Mouse (Mus musculus) heart, embryonic 10.5 days (tissue): ENCODE measurements around the gene Ap1m2. TPM values are rescaled to one million over a fixed set of nuclear protein-coding genes. Genes with fewer than 3 reads are reported as not detected.

Experiments used
- DNase-seq: peaks from one replicate; pipeline ENCODE4 v3.0.0-alpha.2; 2017; ENCODE audit warnings: low spot score
- H3K27ac ChIP-seq: fragments of 300-500 bp; sonication (generic); 2 replicates; pipeline ENCODE4 v1.5.1; 2016; ENCODE audit warnings: mild to moderate bottlenecking
- H3K27me3 ChIP-seq: fragments of 300-500 bp; sonication (generic); 2 replicates; pipeline ENCODE4 v1.6.1; 2016; ENCODE audit warnings: mild to moderate bottlenecking; ENCODE audit not compliant: poor library complexity, insufficient read depth, severe bottlenecking
- H3K36me3 ChIP-seq: fragments of 300-500 bp; sonication (generic); 2 replicates; pipeline ENCODE4 v1.6.1; 2016; ENCODE audit warnings: mild to moderate bottlenecking, moderate library complexity
- H3K4me1 ChIP-seq: fragments of 300-500 bp; sonication (generic); 2 replicates; pipeline ENCODE4 v1.6.1; 2016; ENCODE audit warnings: mild to moderate bottlenecking
- H3K4me3 ChIP-seq: fragments of 300-500 bp; sonication (generic); 2 replicates; pipeline ENCODE4 v1.5.1; 2016; ENCODE audit warnings: mild to moderate bottlenecking, moderate library complexity
- H3K9me3 ChIP-seq: fragments of 300-500 bp; sonication (generic); 2 replicates; pipeline ENCODE4 v1.6.1; 2016; ENCODE audit warnings: mild to moderate bottlenecking, moderate library complexity
- WGBS: fragments of 180-500 bp; shearing (Covaris S2); methylation state at CpG from one replicate; pipeline ENCODE4 v1.1.7; 2016; 5-methylcytosine and 5-hydroxymethylcytosine counted together
- polyA plus RNA-seq: library from polyadenylated mRNA; unstranded; fragments of >200 nt; fragmentation: Nextera tagmentation; extraction: Ambion mirVana; gene quantifications from 2 replicates; pipeline ENCODE4 v1.2.1, GENCODE M21; 2016

Ap1m2 gene
- polyA plus RNA-seq, 1 experiment from 2014 or later: 6.1 TPM

- H3K27ac ChIP-seq: peak overlapping the region; percentile 93
- no peaks in the 10 kb centered on the region for H3K9me3 ChIP-seq
- 5% methylated on average over 6 of the region's 6 CpGs for WGBS
- no peak for DNase-seq
- H3K4me3 ChIP-seq: peak overlapping the region; percentile 90
- 0 out of 2 replicates have a peak, but pooled peaks cover 13% of the 10 kb centered on the region for H3K36me3 ChIP-seq
- peaks cover 29% of the 10 kb centered on the region for H3K4me1 ChIP-seq
- no peaks in the 10 kb centered on the region for H3K27me3 ChIP-seq
Measured at GRCm38 (mm10) chr9:21321513-21321835, 9.3 kb upstream of the Ap1m2 start.

GRCm38 (mm10) chr9:21320619-21321512 lies 8.7 kb upstream of the Ap1m2 start, which contains the start of gene Slc44a2:
Gene Slc44a2, plus strand, starts transcription at chr9:21320698.
- under 1% methylated on average over 52 of the region's 52 CpGs for WGBS
- H3K4me3 ChIP-seq: peak within 1 kb of the TSS; percentile 90
- H3K36me3 ChIP-seq: 0 out of 2 replicates have a peak, but pooled peaks cover 11% of the 10 kb centered on the region
- H3K27ac ChIP-seq: peak within 1 kb of the TSS; percentile 93
- peak; percentile 93 for DNase-seq
- peaks cover 27% of the 10 kb centered on the region for H3K4me1 ChIP-seq
- H3K27me3 ChIP-seq: no peaks in the 10 kb centered on the region
- H3K9me3 ChIP-seq: no peaks in the 10 kb centered on the region

- DNase-seq: no peak
- Histone ChIP-seq H3K27me3 (no peaks in the 10 kb centered on the region), H3K4me3 (peak overlapping the region; percentile 90), H3K9me3 (no peaks in the 10 kb centered on the region), H3K36me3 (0 out of 2 replicates have a peak, but pooled peaks cover 9% of the 10 kb centered on the region), H3K4me1 (peaks cover 25% of the 10 kb centered on the region), H3K27ac (peak overlapping the region; percentile 93; the same call in 1 of the 2 replicates)
- 27% methylated on average over 4 of the region's 4 CpGs for WGBS
Measured at GRCm38 (mm10) chr9:21320280-21320618, 8.1 kb upstream of the Ap1m2 start.

- no peaks in the 10 kb centered on the region for H3K9me3 ChIP-seq
- 91% methylated on average over 4 of the region's 4 CpGs for WGBS
- 0 out of 2 replicates have a peak, but pooled peaks cover 4% of the 10 kb centered on the region for H3K36me3 ChIP-seq
- H3K27me3 ChIP-seq: no peaks in the 10 kb centered on the region
- H3K4me1 ChIP-seq: peaks cover 27% of the 10 kb centered on the region
- DNase-seq: no peak
- no peak overlapping the region for H3K4me3 ChIP-seq
- H3K27ac ChIP-seq: no peak overlapping the region
Measured at GRCm38 (mm10) chr9:21319503-21319902, 7.4 kb upstream of the Ap1m2 start.

GRCm38 (mm10) chr9:21318792-21319191 lies 6.7 kb upstream of the Ap1m2 start:
- Histone ChIP-seq H3K9me3 (no peaks in the 10 kb centered on the region), H3K4me3 (no peak overlapping the region), H3K27me3 (no peaks in the 10 kb centered on the region), H3K27ac (no peak overlapping the region), H3K4me1 (peaks cover 27% of the 10 kb centered on the region), H3K36me3 (no peaks in the 10 kb centered on the region)
- WGBS: 88% methylated on average over 6 of the region's 6 CpGs
- no peak for DNase-seq

GRCm38 (mm10) chr9:21316696-21317095 lies 4.6 kb upstream of the Ap1m2 start:
- Histone ChIP-seq H3K4me1 (peaks cover 26% of the 10 kb centered on the region), H3K9me3 (no peaks in the 10 kb centered on the region), H3K4me3 (no peak overlapping the region), H3K27me3 (peaks cover 11% of the 10 kb centered on the region), H3K27ac (no peak overlapping the region), H3K36me3 (no peaks in the 10 kb centered on the region)
- DNase-seq: no peak
- WGBS: 76% methylated on average over 7 of the region's 7 CpGs

- Histone ChIP-seq H3K36me3 (no peaks in the 10 kb centered on the region), H3K27me3 (peaks cover 19% of the 10 kb centered on the region), H3K4me3 (no peak overlapping the region), H3K27ac (peak overlapping the region; percentile 25; the same call in 1 of the 2 replicates), H3K9me3 (no peaks in the 10 kb centered on the region), H3K4me1 (peaks cover 15% of the 10 kb centered on the region)
- no peak for DNase-seq
- 54% methylated on average over 5 of the region's 5 CpGs for WGBS
Measured at GRCm38 (mm10) chr9:21315421-21315820, 3.3 kb upstream of the Ap1m2 start.

GRCm38 (mm10) chr9:21314367-21315140 lies 2.4 kb upstream of the Ap1m2 start:
- Histone ChIP-seq H3K36me3 (no peaks in the 10 kb centered on the region), H3K27ac (peak overlapping the region; percentile 12; the same call in 1 of the 2 replicates), H3K27me3 (peaks cover 19% of the 10 kb centered on the region), H3K4me3 (no peak overlapping the region), H3K9me3 (no peaks in the 10 kb centered on the region), H3K4me1 (peaks cover 14% of the 10 kb centered on the region)
- 77% methylated on average over 9 of the region's 9 CpGs for WGBS
- peak; percentile 83 for DNase-seq

- peak; percentile 95 for DNase-seq
- 7% methylated on average over 11 of the region's 11 CpGs for WGBS
- Histone ChIP-seq H3K27ac (no peak overlapping the region), H3K27me3 (peaks cover 19% of the 10 kb centered on the region), H3K36me3 (no peaks in the 10 kb centered on the region), H3K9me3 (no peaks in the 10 kb centered on the region), H3K4me3 (no peak overlapping the region), H3K4me1 (peaks cover 17% of the 10 kb centered on the region)
Measured at GRCm38 (mm10) chr9:21313394-21313793, 1.3 kb upstream of the Ap1m2 start.

GRCm38 (mm10) chr9:21311695-21312094 lies 442 bp downstream of the Ap1m2 start:
- Histone ChIP-seq H3K27ac (no peak overlapping the region), H3K9me3 (no peaks in the 10 kb centered on the region), H3K4me3 (peak overlapping the region; percentile 45), H3K36me3 (no peaks in the 10 kb centered on the region), H3K4me1 (peaks cover 17% of the 10 kb centered on the region), H3K27me3 (peaks cover 19% of the 10 kb centered on the region)
- 25% methylated on average over 7 of the region's 7 CpGs for WGBS
- DNase-seq: no peak

- peaks cover 19% of the 10 kb centered on the region for H3K27me3 ChIP-seq
- WGBS: 68% methylated on average over 15 of the region's 15 CpGs
- 0 out of 2 replicates have a peak overlapping the region, but pooled peaks have one; percentile 22 for H3K4me3 ChIP-seq
- no peak for DNase-seq
- no peaks in the 10 kb centered on the region for H3K9me3 ChIP-seq
- no peaks in the 10 kb centered on the region for H3K36me3 ChIP-seq
- H3K27ac ChIP-seq: no peak overlapping the region
- peaks cover 19% of the 10 kb centered on the region for H3K4me1 ChIP-seq
Measured at GRCm38 (mm10) chr9:21309150-21309741, 2.9 kb downstream of the Ap1m2 start.

GRCm38 (mm10) chr9:21305065-21305464 lies 7.1 kb downstream of the Ap1m2 start:
- Histone ChIP-seq H3K9me3 (no peaks in the 10 kb centered on the region), H3K4me3 (no peak overlapping the region), H3K36me3 (no peaks in the 10 kb centered on the region), H3K27ac (no peak overlapping the region), H3K4me1 (peaks cover 11% of the 10 kb centered on the region), H3K27me3 (no peaks in the 10 kb centered on the region)
- DNase-seq: no peak
- 73% methylated on average over 7 of the region's 7 CpGs for WGBS
